Mouse (Mus musculus): ENCODE measurements at regions not wholly inside any gene's neighbourhood (a gene's known extent, or its start where the extent isn't known, plus 50 kb on each side); places are given as distances from the start of the nearest gene placed in this dataset.

- 22% methylated on average over 15 of the region's 15 CpGs for WGBS
- no peak overlapping the region for H3K4me2 ChIP-seq (ENCODE audit: low read depth, low read length)
Observed at GRCm38 (mm10) chr2:30743976-30744620, 59.4 kb downstream of the 1700001O22Rik start.

GRCm38 (mm10) chr2:30743265-30743846 is 60.1 kb downstream of the 1700001O22Rik start:
- no peak overlapping the region for H3K4me2 ChIP-seq (ENCODE audit: low read depth, low read length)
- H3K36me3 ChIP-seq (ENCODE audit: control insufficient read depth, insufficient read depth, low read length) = no peaks in the 10 kb centered on the region
- peak overlapping the region; percentile 71; the same call in 1 of the 2 replicates for H3K27ac ChIP-seq (ENCODE audit: low read length)
- no peak for ATAC-seq
- H3K9me3 ChIP-seq (ENCODE audit: control insufficient read depth, low read length) = no peaks in the 10 kb centered on the region
- 48% methylated on average over 4 of the region's 4 CpGs for WGBS
- no peaks in the 10 kb centered on the region for H3K27me3 ChIP-seq (replicated peaks; ENCODE audit: control insufficient read depth, insufficient read depth, low read length)
- H3K4me1 ChIP-seq (ENCODE audit: control insufficient read depth, insufficient read depth, low read length) = peaks cover 11% of the 10 kb centered on the region
- no peak overlapping the region; the same call in 1 of the 2 replicates for H3K9ac ChIP-seq (ENCODE audit: low read depth, low read length)
- no peak overlapping the region for H3K4me3 ChIP-seq (ENCODE audit: low read length)

More at GRCm38 (mm10) chr2:30743976-30744620, 59.4 kb downstream of the 1700001O22Rik start:
- peaks cover 11% of the 10 kb centered on the region for H3K4me1 ChIP-seq (ENCODE audit: control insufficient read depth, insufficient read depth, low read length)
- no peaks in the 10 kb centered on the region for H3K27me3 ChIP-seq (replicated peaks; ENCODE audit: control insufficient read depth, insufficient read depth, low read length)
- H3K9me3 ChIP-seq (ENCODE audit: control insufficient read depth, low read length) = no peaks in the 10 kb centered on the region
- no peak overlapping the region for H3K4me3 ChIP-seq (ENCODE audit: low read length)
- 0 out of 2 replicates have a peak, but pooled peaks have one; percentile 53 for ATAC-seq
- H3K9ac ChIP-seq (ENCODE audit: low read depth, low read length) = peak overlapping the region; percentile 48
- H3K27ac ChIP-seq (ENCODE audit: low read length) = peak overlapping the region; percentile 71; the same call in 1 of the 2 replicates
- H3K36me3 ChIP-seq (ENCODE audit: control insufficient read depth, insufficient read depth, low read length) = no peaks in the 10 kb centered on the region

GRCm38 (mm10) chr2:30741450-30741849 is 62.0 kb downstream of the 1700001O22Rik start:
- H3K27ac ChIP-seq (ENCODE audit: low read length) = no peak overlapping the region
- H3K4me3 ChIP-seq (ENCODE audit: low read length) = no peak overlapping the region
- ATAC-seq = no peak
- H3K9me3 ChIP-seq (ENCODE audit: control insufficient read depth, low read length) = no peaks in the 10 kb centered on the region
- H3K36me3 ChIP-seq (ENCODE audit: control insufficient read depth, insufficient read depth, low read length) = no peaks in the 10 kb centered on the region
- H3K27me3 ChIP-seq (replicated peaks; ENCODE audit: control insufficient read depth, insufficient read depth, low read length) = no peaks in the 10 kb centered on the region
- H3K4me1 ChIP-seq (ENCODE audit: control insufficient read depth, insufficient read depth, low read length) = peaks cover 11% of the 10 kb centered on the region
- no peak overlapping the region for H3K4me2 ChIP-seq (ENCODE audit: low read depth, low read length)
- WGBS = 90% methylated on average over 2 of the region's 2 CpGs
- H3K9ac ChIP-seq (ENCODE audit: low read depth, low read length) = no peak overlapping the region

GRCm38 (mm10) chr2:30737759-30738158 is 65.7 kb downstream of the 1700001O22Rik start:
- no peak overlapping the region for H3K9ac ChIP-seq (ENCODE audit: low read depth, low read length)
- no peak overlapping the region for H3K27ac ChIP-seq (ENCODE audit: low read length)
- no peak for ATAC-seq
- no peaks in the 10 kb centered on the region for H3K36me3 ChIP-seq (ENCODE audit: control insufficient read depth, insufficient read depth, low read length)
- H3K9me3 ChIP-seq (ENCODE audit: control insufficient read depth, low read length) = no peaks in the 10 kb centered on the region
- 79% methylated on average over 5 of the region's 5 CpGs for WGBS
- no peaks in the 10 kb centered on the region for H3K27me3 ChIP-seq (replicated peaks; ENCODE audit: control insufficient read depth, insufficient read depth, low read length)
- H3K4me2 ChIP-seq (ENCODE audit: low read depth, low read length) = no peak overlapping the region
- H3K4me3 ChIP-seq (ENCODE audit: low read length) = no peak overlapping the region
- no peaks in the 10 kb centered on the region; the same call in 1 of the 2 replicates for H3K4me1 ChIP-seq (ENCODE audit: control insufficient read depth, insufficient read depth, low read length)

- no peaks in the 10 kb centered on the region for H3K36me3 ChIP-seq (ENCODE audit: control insufficient read depth, insufficient read depth, low read length)
- WGBS = 71% methylated on average over 6 of the region's 6 CpGs
- no peaks in the 10 kb centered on the region for H3K27me3 ChIP-seq (replicated peaks; ENCODE audit: control insufficient read depth, insufficient read depth, low read length)
- no peak overlapping the region for H3K27ac ChIP-seq (ENCODE audit: low read length)
- no peaks in the 10 kb centered on the region; the same call in 1 of the 2 replicates for H3K4me1 ChIP-seq (ENCODE audit: control insufficient read depth, insufficient read depth, low read length)
- ATAC-seq = no peak
- H3K4me3 ChIP-seq (ENCODE audit: low read length) = no peak overlapping the region
- H3K4me2 ChIP-seq (ENCODE audit: low read depth, low read length) = no peak overlapping the region
- H3K9ac ChIP-seq (ENCODE audit: low read depth, low read length) = no peak overlapping the region
- peaks cover 4% of the 10 kb centered on the region; the same call in 1 of the 2 replicates for H3K9me3 ChIP-seq (ENCODE audit: control insufficient read depth, low read length)
Observed at GRCm38 (mm10) chr2:30736705-30737104, 66.8 kb downstream of the 1700001O22Rik start.

- WGBS = 77% methylated on average over 2 of the region's 2 CpGs
- no peak overlapping the region for H3K27ac ChIP-seq (ENCODE audit: low read length)
Observed at GRCm38 (mm10) chr2:30736236-30736635, 67.2 kb downstream of the 1700001O22Rik start.

GRCm38 (mm10) chr2:30733853-30734252 is 69.6 kb downstream of the 1700001O22Rik start:
- Histone ChIP-seq H3K4me3 (ENCODE audit: low read length) (no peak overlapping the region), H3K27ac (ENCODE audit: low read length) (no peak overlapping the region), H3K9me3 (ENCODE audit: control insufficient read depth, low read length) (peaks cover 5% of the 10 kb centered on the region; the same call in 1 of the 2 replicates), H3K36me3 (ENCODE audit: control insufficient read depth, insufficient read depth, low read length) (no peaks in the 10 kb centered on the region), H3K9ac (ENCODE audit: low read depth, low read length) (no peak overlapping the region), H3K27me3 (replicated peaks; ENCODE audit: control insufficient read depth, insufficient read depth, low read length) (no peaks in the 10 kb centered on the region), H3K4me2 (ENCODE audit: low read depth, low read length) (no peak overlapping the region), H3K4me1 (ENCODE audit: control insufficient read depth, insufficient read depth, low read length) (no peaks in the 10 kb centered on the region; the same call in 1 of the 2 replicates)
- 23% methylated on average over 6 of the region's 6 CpGs for WGBS
- ATAC-seq = peak; percentile 57

More at GRCm38 (mm10) chr2:30736236-30736635, 67.2 kb downstream of the 1700001O22Rik start:
- Histone ChIP-seq H3K9ac (ENCODE audit: low read depth, low read length) (no peak overlapping the region), H3K27me3 (replicated peaks; ENCODE audit: control insufficient read depth, insufficient read depth, low read length) (no peaks in the 10 kb centered on the region), H3K4me1 (ENCODE audit: control insufficient read depth, insufficient read depth, low read length) (no peaks in the 10 kb centered on the region; the same call in 1 of the 2 replicates), H3K9me3 (ENCODE audit: control insufficient read depth, low read length) (peaks cover 5% of the 10 kb centered on the region; the same call in 1 of the 2 replicates), H3K4me3 (ENCODE audit: low read length) (no peak overlapping the region), H3K36me3 (ENCODE audit: control insufficient read depth, insufficient read depth, low read length) (no peaks in the 10 kb centered on the region), H3K4me2 (ENCODE audit: low read depth, low read length) (no peak overlapping the region)
- no peak for ATAC-seq

GRCm38 (mm10) chr2:30731832-30732231 is 71.6 kb downstream of the 1700001O22Rik start:
- Histone ChIP-seq H3K36me3 (ENCODE audit: control insufficient read depth, insufficient read depth, low read length) (no peaks in the 10 kb centered on the region), H3K27ac (ENCODE audit: low read length) (no peak overlapping the region), H3K4me3 (ENCODE audit: low read length) (no peak overlapping the region), H3K9ac (ENCODE audit: low read depth, low read length) (no peak overlapping the region), H3K27me3 (replicated peaks; ENCODE audit: control insufficient read depth, insufficient read depth, low read length) (no peaks in the 10 kb centered on the region), H3K9me3 (ENCODE audit: control insufficient read depth, low read length) (peaks cover 5% of the 10 kb centered on the region; the same call in 1 of the 2 replicates), H3K4me2 (ENCODE audit: low read depth, low read length) (no peak overlapping the region), H3K4me1 (ENCODE audit: control insufficient read depth, insufficient read depth, low read length) (no peaks in the 10 kb centered on the region; the same call in 1 of the 2 replicates)
- 95% methylated on average over 5 of the region's 5 CpGs for WGBS
- no peak for ATAC-seq

- no peak overlapping the region for H3K4me2 ChIP-seq (ENCODE audit: low read depth, low read length)
- ATAC-seq = no peak
- no peak overlapping the region for H3K27ac ChIP-seq (ENCODE audit: low read length)
- 83% methylated on average over 6 of the region's 6 CpGs for WGBS
- H3K9ac ChIP-seq (ENCODE audit: low read depth, low read length) = no peak overlapping the region
- H3K4me1 ChIP-seq (ENCODE audit: control insufficient read depth, insufficient read depth, low read length) = peaks cover 22% of the 10 kb centered on the region
- H3K9me3 ChIP-seq (ENCODE audit: control insufficient read depth, low read length) = peaks cover 5% of the 10 kb centered on the region; the same call in 1 of the 2 replicates
- no peaks in the 10 kb centered on the region for H3K36me3 ChIP-seq (ENCODE audit: control insufficient read depth, insufficient read depth, low read length)
- no peaks in the 10 kb centered on the region for H3K27me3 ChIP-seq (replicated peaks; ENCODE audit: control insufficient read depth, insufficient read depth, low read length)
- no peak overlapping the region for H3K4me3 ChIP-seq (ENCODE audit: low read length)
Observed at GRCm38 (mm10) chr2:30727948-30728347, 75.5 kb downstream of the 1700001O22Rik start.
